Mouse (Mus musculus): ENCODE measurements around the gene Dnajc2. TPM values are rescaled to one million over a fixed set of nuclear protein-coding genes. Genes with fewer than 3 reads are reported as not detected.

Gene Dnajc2
- polyA plus RNA-seq (2021; fragmentation: Nextera tagmentation): 28.6 and 35.4 TPM in 2 replicates
- long read RNA-seq, experiment 1, partial matches to known transcripts: 45 of 46 reads
- long read RNA-seq, experiment 1, other reads (novel, unspliced or antisense): 0 of 46 reads
- long read RNA-seq, experiment 2, transcript Dnajc2-201 (17 exons, 2,133 nt): major isoform, 49 of 68 reads
- long read RNA-seq, experiment 2, transcript Dnajc2-204 (17 exons, 1,994 nt): minor isoform, 5 of 68 reads
- long read RNA-seq, experiment 2, partial matches to known transcripts: 10 of 68 reads
- long read RNA-seq, experiment 2, other reads (novel, unspliced or antisense): 1 of 68 reads

GRCm38 (mm10) chr5:21785053-21785452 lies at the start of gene Dnajc2, which contains the start of gene Psmc2:
TSS of gene Dnajc2 (minus strand) at chr5:21785251.
TSS of gene Psmc2 (plus strand) at chr5:21785283.

GRCm38 (mm10) chr5:21736956-21737585 lies 48.0 kb downstream of the Dnajc2 start, which contains the start of gene Pmpcb:
TSS of gene Pmpcb (plus strand) at chr5:21737141.

Other genes starting within 250 kb of the Dnajc2 start
- gene Lrrc17, start 241.7 kb downstream of the Dnajc2 start, polyA plus RNA-seq (2021; fragmentation: Nextera tagmentation): 0.34 and 0.44 TPM in 2 replicates
- gene Fbxl13, start 139.6 kb downstream of the Dnajc2 start, polyA plus RNA-seq (2021; fragmentation: Nextera tagmentation): 0.15 and 0.19 TPM in 2 replicates
- gene Armc10, start 139.4 kb downstream of the Dnajc2 start, polyA plus RNA-seq (2021; fragmentation: Nextera tagmentation): 19.5 and 20.2 TPM in 2 replicates
- gene Napepld, start 83.9 kb downstream of the Dnajc2 start, polyA plus RNA-seq (2021; fragmentation: Nextera tagmentation): 11.3 and 11.6 TPM in 2 replicates
- 73.5 and 86.6 TPM in 2 replicates for gene Pmpcb, start 48.1 kb downstream of the Dnajc2 start, polyA plus RNA-seq (2021; fragmentation: Nextera tagmentation)
- 134 and 139 TPM in 2 replicates for gene Psmc2, start within 50 bp of the Dnajc2 start, polyA plus RNA-seq (2021; fragmentation: Nextera tagmentation)
- 0.31 TPM in 1 of 2 replicates, not detected in the other for gene Slc26a5, start 80.4 kb upstream of the Dnajc2 start, polyA plus RNA-seq (2021; fragmentation: Nextera tagmentation)